Mouse (Mus musculus): ENCODE data around the gene Cfap221. TPM values are rescaled to one million over a fixed set of nuclear protein-coding genes. Genes with fewer than 3 reads are reported as not detected.

The Cfap221 gene
- polyA plus RNA-seq, 1 experiment from 2014 or later = 0.05 TPM

GRCm38 (mm10) chr1:119986555-119986954 lies 10.5 kb downstream of the Cfap221 start:
- Histone ChIP-seq H3K4me2 (replicated peaks) (no peak overlapping the region), H3K27ac (no peak overlapping the region), H3K4me3 (replicated peaks) (no peak overlapping the region), H3K27me3 (no peaks in the 10 kb centered on the region), H3K36me3 (no peaks in the 10 kb centered on the region), H3K9me3 (no peaks in the 10 kb centered on the region), H3K9ac (replicated peaks) (no peak overlapping the region), H3K4me1 (replicated peaks) (no peaks in the 10 kb centered on the region)
- no peak for ATAC-seq
- 82% methylated on average over 5 of the region's 5 CpGs for WGBS

- peaks cover 2% of the 10 kb centered on the region; the same call in 1 of the 2 replicates for H3K9me3 ChIP-seq
- no peak for ATAC-seq
- H3K4me2 ChIP-seq (replicated peaks) = no peak overlapping the region
- no peaks in the 10 kb centered on the region for H3K4me1 ChIP-seq (replicated peaks)
- H3K4me3 ChIP-seq (replicated peaks) = no peak overlapping the region
- H3K9ac ChIP-seq (replicated peaks) = no peak overlapping the region
- H3K27me3 ChIP-seq = no peaks in the 10 kb centered on the region
- 81% methylated on average over 4 of the region's 4 CpGs for WGBS
- H3K36me3 ChIP-seq = no peaks in the 10 kb centered on the region
- H3K27ac ChIP-seq = no peak overlapping the region
These were observed 21.9 kb downstream of the Cfap221 start for GRCm38 (mm10) chr1:119975141-119975540.

GRCm38 (mm10) chr1:119973117-119973516 lies 23.9 kb downstream of the Cfap221 start:
- Histone ChIP-seq H3K4me2 (replicated peaks) (no peak overlapping the region), H3K4me3 (replicated peaks) (no peak overlapping the region), H3K36me3 (no peaks in the 10 kb centered on the region), H3K27ac (no peak overlapping the region), H3K9ac (replicated peaks) (no peak overlapping the region), H3K4me1 (replicated peaks) (no peaks in the 10 kb centered on the region), H3K27me3 (no peaks in the 10 kb centered on the region), H3K9me3 (no peaks in the 10 kb centered on the region)
- 48% methylated on average over 4 of the region's 4 CpGs for WGBS
- ATAC-seq = no peak

- H3K9ac ChIP-seq (replicated peaks) = no peak overlapping the region
- H3K27ac ChIP-seq = no peak overlapping the region
- no peaks in the 10 kb centered on the region for H3K36me3 ChIP-seq
- H3K9me3 ChIP-seq = no peaks in the 10 kb centered on the region
- ATAC-seq = no peak
- no peak overlapping the region for H3K4me3 ChIP-seq (replicated peaks)
- WGBS = 68% methylated on average over 12 of the region's 12 CpGs
- H3K4me1 ChIP-seq (replicated peaks) = no peaks in the 10 kb centered on the region
- H3K4me2 ChIP-seq (replicated peaks) = no peak overlapping the region
- H3K27me3 ChIP-seq = no peaks in the 10 kb centered on the region
These were observed 31.1 kb downstream of the Cfap221 start for GRCm38 (mm10) chr1:119965804-119966514.

- WGBS = 77% methylated on average over 7 of the region's 7 CpGs
- Histone ChIP-seq H3K36me3 (no peaks in the 10 kb centered on the region), H3K4me1 (replicated peaks) (no peaks in the 10 kb centered on the region), H3K27ac (no peak overlapping the region), H3K9me3 (no peaks in the 10 kb centered on the region), H3K4me2 (replicated peaks) (no peak overlapping the region), H3K27me3 (no peaks in the 10 kb centered on the region), H3K9ac (replicated peaks) (no peak overlapping the region), H3K4me3 (replicated peaks) (no peak overlapping the region)
- ATAC-seq = no peak
These were observed 37.1 kb downstream of the Cfap221 start for GRCm38 (mm10) chr1:119959920-119960319.

GRCm38 (mm10) chr1:119959464-119959863 lies 37.6 kb downstream of the Cfap221 start:
- Histone ChIP-seq H3K27ac (no peak overlapping the region), H3K4me2 (replicated peaks) (no peak overlapping the region), H3K9me3 (no peaks in the 10 kb centered on the region), H3K4me3 (replicated peaks) (no peak overlapping the region), H3K27me3 (no peaks in the 10 kb centered on the region), H3K4me1 (replicated peaks) (no peaks in the 10 kb centered on the region), H3K9ac (replicated peaks) (no peak overlapping the region), H3K36me3 (no peaks in the 10 kb centered on the region)
- peak; percentile 40; the same call in 1 of the 2 replicates for ATAC-seq
- 93% methylated on average over 4 of the region's 4 CpGs for WGBS

- Histone ChIP-seq H3K4me1 (replicated peaks) (no peaks in the 10 kb centered on the region), H3K9ac (replicated peaks) (no peak overlapping the region), H3K27ac (no peak overlapping the region), H3K36me3 (no peaks in the 10 kb centered on the region), H3K9me3 (no peaks in the 10 kb centered on the region), H3K4me3 (replicated peaks) (no peak overlapping the region), H3K4me2 (replicated peaks) (no peak overlapping the region), H3K27me3 (no peaks in the 10 kb centered on the region)
- WGBS = 74% methylated on average over 9 of the region's 9 CpGs
- no peak for ATAC-seq
These were observed 39.3 kb downstream of the Cfap221 start for GRCm38 (mm10) chr1:119957716-119958222.

- Histone ChIP-seq H3K4me1 (replicated peaks) (no peaks in the 10 kb centered on the region), H3K4me2 (replicated peaks) (no peak overlapping the region), H3K9ac (replicated peaks) (no peak overlapping the region), H3K4me3 (replicated peaks) (no peak overlapping the region), H3K27ac (no peak overlapping the region), H3K36me3 (no peaks in the 10 kb centered on the region), H3K27me3 (no peaks in the 10 kb centered on the region), H3K9me3 (no peaks in the 10 kb centered on the region)
- WGBS = 61% methylated on average over 2 of the region's 2 CpGs
- ATAC-seq = peak; percentile 67
These were observed 42.4 kb downstream of the Cfap221 start for GRCm38 (mm10) chr1:119954680-119955079.

GRCm38 (mm10) chr1:119953456-119953855 lies 43.6 kb downstream of the Cfap221 start:
- no peaks in the 10 kb centered on the region for H3K4me1 ChIP-seq (replicated peaks)
- no peak overlapping the region for H3K4me3 ChIP-seq (replicated peaks)
- H3K27me3 ChIP-seq = no peaks in the 10 kb centered on the region
- H3K36me3 ChIP-seq = no peaks in the 10 kb centered on the region
- ATAC-seq = no peak
- no peak overlapping the region for H3K9ac ChIP-seq (replicated peaks)
- H3K27ac ChIP-seq = no peak overlapping the region
- no peak overlapping the region for H3K4me2 ChIP-seq (replicated peaks)
- H3K9me3 ChIP-seq = no peaks in the 10 kb centered on the region
- WGBS = 89% methylated on average over 9 of the region's 9 CpGs

- 91% methylated on average over 8 of the region's 8 CpGs for WGBS
- no peak overlapping the region for H3K4me2 ChIP-seq (replicated peaks)
- H3K9ac ChIP-seq (replicated peaks) = no peak overlapping the region
These were observed 46.9 kb downstream of the Cfap221 start for GRCm38 (mm10) chr1:119950086-119950485.

GRCm38 (mm10) chr1:119936861-119937260 lies 60.2 kb downstream of the Cfap221 start:
- Histone ChIP-seq H3K36me3 (no peaks in the 10 kb centered on the region), H3K27me3 (no peaks in the 10 kb centered on the region), H3K4me1 (replicated peaks) (peaks cover 3% of the 10 kb centered on the region; the same call in 1 of the 2 replicates), H3K9ac (replicated peaks) (no peak overlapping the region), H3K4me3 (replicated peaks) (no peak overlapping the region), H3K27ac (no peak overlapping the region), H3K4me2 (replicated peaks) (no peak overlapping the region), H3K9me3 (no peaks in the 10 kb centered on the region)
- WGBS = 28% methylated on average over 7 of the region's 7 CpGs
- ATAC-seq = no peak

More at GRCm38 (mm10) chr1:119950086-119950485, 46.9 kb downstream of the Cfap221 start:
- no peak for ATAC-seq
- Histone ChIP-seq H3K36me3 (no peaks in the 10 kb centered on the region), H3K9me3 (no peaks in the 10 kb centered on the region), H3K4me1 (replicated peaks) (no peaks in the 10 kb centered on the region), H3K4me3 (replicated peaks) (no peak overlapping the region), H3K27ac (no peak overlapping the region), H3K27me3 (no peaks in the 10 kb centered on the region)

GRCm38 (mm10) chr1:119931421-119932150 lies 65.4 kb downstream of the Cfap221 start:
- ATAC-seq = no peak
- no peaks in the 10 kb centered on the region for H3K36me3 ChIP-seq
- no peak overlapping the region for H3K4me2 ChIP-seq (replicated peaks)
- H3K9me3 ChIP-seq = no peaks in the 10 kb centered on the region
- no peaks in the 10 kb centered on the region for H3K27me3 ChIP-seq
- no peaks in the 10 kb centered on the region for H3K4me1 ChIP-seq (replicated peaks)
- WGBS = 77% methylated on average over 4 of the region's 4 CpGs
- no peak overlapping the region for H3K4me3 ChIP-seq (replicated peaks)
- H3K27ac ChIP-seq = no peak overlapping the region
- no peak overlapping the region for H3K9ac ChIP-seq (replicated peaks)
